Mouse (Mus musculus): ENCODE measurements around the gene Rftn1. TPM values are rescaled to one million over a fixed set of nuclear protein-coding genes. Genes with fewer than 3 reads are reported as not detected.

Gene Rftn1
- polyA plus RNA-seq (2015; fragmentation: Nextera tagmentation; extraction: Ambion mirVana) = 14.5 TPM in 2 replicates

GRCm38 (mm10) chr17:50190131-50191015, at the start of gene Rftn1:
Gene Rftn1, minus strand, starts transcription at chr17:50190674.

Other genes with a start within 250 kb of the Rftn1 start
- gene Dazl, start 103.0 kb upstream of the Rftn1 start, polyA plus RNA-seq (2015; fragmentation: Nextera tagmentation; extraction: Ambion mirVana) = 0.15 TPM in 1 of 2 replicates, not detected in the other